Mouse (Mus musculus) heart, adult 9 months (tissue): ENCODE measurements around the gene Tmem121.
"Not testable (repeated sequence)": the region's sequence is repeated elsewhere in the genome, so short reads cannot be mapped to it uniquely, and the experiment has no call there.

Experiments used
- DNase-seq, 2 experiments: peaks; one replicate each; pipeline ENCODE4 v3.0.0; 2022; ENCODE audit warnings: low spot score in 2 of 2

The Tmem121 gene

DNA sequence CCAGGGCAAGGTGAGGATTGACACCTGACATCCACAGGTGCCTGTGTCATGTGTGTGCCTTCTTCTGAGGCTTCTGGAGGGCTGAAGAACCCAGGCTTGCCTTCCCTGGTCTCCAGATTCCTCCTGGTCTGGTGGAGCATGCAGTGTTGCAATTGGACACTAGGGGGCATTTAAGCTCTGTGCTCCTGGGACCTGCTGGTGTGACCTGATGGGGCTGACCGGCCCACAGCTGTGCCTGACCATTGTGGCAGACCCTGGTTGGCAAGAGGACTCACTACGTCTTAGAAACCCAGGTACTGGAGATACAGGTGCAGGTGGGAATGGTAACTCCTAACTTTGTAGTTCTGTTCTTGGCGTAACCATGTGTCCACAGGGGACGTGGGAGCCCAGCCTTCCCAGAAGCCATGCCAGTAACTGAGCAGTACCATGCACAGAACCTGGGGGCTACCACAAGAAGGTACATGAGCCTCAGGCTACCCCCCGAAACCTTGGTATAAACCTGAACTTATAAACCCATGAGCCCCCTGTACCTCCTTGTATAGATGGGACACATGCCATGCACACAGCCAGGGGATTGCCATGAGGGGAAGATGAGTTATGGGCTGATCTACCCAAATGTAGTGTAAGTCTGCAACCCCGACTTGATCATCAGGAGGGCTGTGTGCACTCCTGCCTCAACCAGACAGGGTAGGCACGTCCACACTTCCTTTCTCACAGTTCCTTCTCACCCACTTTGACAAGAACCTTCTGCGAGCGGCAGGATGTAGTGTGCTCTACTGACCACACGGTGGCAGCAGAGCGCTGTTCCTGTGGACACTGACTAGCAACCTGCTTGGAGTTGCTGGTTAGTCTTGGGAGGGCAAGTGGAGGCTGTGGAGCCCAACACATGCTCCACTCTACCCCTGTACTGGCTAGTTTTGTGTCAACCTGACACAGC is 31.8 kb downstream of the Tmem121 start:
- DNase-seq, result peak; percentile 24 to 35

DNA sequence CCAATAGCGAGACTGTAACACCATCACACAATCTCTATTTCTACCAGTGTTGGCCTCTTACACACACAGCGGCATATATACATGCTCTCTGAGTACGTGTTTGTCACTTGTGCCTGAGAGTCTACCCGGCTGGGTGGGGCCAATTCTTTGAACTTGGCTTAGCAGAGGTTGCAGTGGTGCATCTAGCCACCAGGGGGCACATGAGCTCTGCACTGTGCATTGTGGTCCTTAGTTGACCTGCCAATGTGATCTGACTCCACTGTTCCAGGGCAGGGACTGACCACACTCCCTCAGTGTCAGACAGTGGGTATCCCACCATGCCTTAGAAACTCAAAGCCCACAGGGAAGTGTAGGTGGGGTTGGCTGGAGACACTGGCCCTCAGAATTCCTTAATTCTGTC is 34.1 kb downstream of the Tmem121 start:
- no peak for DNase-seq

DNA sequence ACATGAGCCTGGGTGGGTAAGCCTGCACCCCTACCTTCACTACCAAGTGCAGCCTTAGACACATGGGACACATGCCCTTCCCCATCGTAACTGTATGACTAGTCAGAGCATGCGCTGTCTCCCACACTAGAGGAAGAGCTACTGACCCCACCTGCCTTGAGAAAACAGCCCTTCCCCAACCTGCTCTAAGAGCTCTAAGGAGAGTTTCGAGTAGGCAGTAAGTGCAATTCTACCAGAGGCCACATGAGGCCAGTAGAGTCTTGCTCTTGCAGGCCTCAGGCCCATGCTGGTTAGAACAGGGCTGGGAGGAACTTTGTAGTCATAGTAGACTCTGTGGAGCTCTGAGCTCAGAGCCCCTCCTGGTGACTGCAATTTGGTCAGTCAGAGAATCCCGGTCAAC is 34.7 kb downstream of the Tmem121 start:
- DNase-seq, result peak; percentile 29 to 43

DNA sequence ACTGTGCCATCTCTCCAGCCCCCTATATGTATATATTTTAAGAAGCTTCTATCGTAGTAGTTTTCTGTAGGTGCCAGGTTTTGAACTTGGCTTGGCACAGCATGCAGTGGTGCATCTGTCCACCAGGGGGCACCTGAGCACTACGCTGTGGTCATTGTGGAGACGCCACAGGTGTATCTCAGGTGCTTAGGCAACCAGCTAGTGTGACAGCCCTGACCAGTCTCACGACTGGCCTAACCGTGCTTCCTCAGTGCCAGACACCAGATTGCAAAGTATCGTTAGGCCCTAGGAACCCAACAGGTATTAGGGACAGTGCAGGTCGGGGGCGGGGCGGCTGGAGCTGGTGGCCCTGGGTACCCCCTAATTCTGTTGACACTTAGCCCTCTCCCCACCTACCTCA is 35.6 kb downstream of the Tmem121 start:
- no peak for DNase-seq

DNA sequence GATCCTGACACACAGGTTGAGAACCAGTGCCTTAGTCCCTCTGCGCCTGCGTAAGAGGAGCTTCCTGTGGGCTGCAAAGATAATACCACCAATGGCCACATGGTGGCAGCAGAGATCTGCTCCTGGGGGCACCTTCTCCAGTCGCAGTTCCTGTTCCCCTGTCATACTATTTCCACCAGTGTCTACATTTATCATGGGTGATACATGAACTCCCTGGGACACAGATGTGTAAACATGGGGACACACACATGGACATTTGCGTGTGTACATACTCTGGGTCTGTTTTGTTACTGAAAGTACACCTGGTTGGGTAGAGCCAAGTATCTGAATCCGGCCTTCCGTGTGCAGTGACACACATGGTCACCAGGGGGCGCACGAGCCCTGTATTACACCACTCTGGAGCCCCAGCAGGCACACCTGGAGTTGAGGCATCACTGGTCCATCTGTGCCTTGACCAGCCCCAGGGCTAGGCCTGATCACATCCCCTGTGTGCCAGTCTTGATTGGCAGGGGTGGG is 36.4 kb downstream of the Tmem121 start:
- peak; percentile 80 to 86 for DNase-seq

DNA sequence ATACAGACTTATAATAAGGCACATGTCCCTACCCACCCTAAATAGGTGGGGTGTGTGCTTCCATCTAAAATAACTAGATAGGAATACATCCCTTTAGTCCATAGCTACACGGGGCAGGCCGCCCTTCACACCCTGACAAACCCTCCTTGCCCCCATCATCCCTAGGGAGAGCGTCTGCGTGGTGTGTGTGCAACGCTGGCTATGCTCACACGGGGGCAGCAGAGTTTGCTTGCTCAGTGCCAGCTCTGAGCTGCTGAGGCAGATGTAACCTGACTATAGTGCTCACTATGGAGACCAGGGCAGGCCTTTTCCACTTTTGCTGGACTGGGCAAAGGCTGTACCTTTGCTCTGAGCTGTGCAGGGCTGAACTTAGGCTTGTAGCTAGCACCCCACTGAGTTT is 37.0 kb downstream of the Tmem121 start:
- DNase-seq, result peak in 1 of 2 experiments; percentile 16

DNA sequence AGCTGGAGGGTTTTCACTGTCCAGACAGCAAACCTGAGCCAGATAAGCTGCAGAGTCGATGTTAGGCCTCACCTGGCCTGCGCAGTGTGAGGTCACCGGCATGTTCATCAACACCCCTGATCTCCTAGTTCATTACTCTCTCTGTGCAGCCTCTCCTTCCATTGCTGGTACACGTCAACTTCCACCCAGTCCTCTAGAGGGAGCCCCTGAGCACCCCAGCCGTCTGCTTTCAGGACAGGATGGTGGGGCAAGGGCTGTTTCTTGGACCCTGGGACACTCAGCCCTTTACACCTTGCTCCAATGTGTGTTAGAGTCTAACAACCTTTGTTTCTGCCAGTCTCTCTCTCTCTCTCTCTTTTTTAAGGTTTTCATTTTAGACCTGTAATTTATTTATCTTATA is 38.5 kb downstream of the Tmem121 start:
- DNase-seq, result no peak

DNA sequence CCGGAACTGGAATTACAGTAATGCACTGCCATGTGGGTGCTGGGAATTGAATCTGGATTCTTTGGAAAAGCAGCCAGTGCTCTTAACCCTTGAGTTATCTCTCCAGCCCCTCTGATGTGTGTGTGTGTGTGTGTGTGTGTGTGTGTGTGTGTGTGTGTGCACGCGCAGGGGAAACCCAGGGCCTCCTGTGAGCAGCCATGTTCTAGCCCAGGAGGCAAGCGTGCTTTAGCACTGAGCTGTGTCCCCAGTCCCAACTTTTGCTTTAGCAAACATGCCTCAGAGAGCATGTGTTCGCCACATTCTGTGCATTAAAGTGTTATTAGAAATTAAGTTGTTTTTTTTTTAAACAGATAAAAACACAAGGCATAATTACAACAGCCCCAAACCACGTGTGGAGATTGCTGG is 39.0 kb downstream of the Tmem121 start:
- no peak for DNase-seq

DNA sequence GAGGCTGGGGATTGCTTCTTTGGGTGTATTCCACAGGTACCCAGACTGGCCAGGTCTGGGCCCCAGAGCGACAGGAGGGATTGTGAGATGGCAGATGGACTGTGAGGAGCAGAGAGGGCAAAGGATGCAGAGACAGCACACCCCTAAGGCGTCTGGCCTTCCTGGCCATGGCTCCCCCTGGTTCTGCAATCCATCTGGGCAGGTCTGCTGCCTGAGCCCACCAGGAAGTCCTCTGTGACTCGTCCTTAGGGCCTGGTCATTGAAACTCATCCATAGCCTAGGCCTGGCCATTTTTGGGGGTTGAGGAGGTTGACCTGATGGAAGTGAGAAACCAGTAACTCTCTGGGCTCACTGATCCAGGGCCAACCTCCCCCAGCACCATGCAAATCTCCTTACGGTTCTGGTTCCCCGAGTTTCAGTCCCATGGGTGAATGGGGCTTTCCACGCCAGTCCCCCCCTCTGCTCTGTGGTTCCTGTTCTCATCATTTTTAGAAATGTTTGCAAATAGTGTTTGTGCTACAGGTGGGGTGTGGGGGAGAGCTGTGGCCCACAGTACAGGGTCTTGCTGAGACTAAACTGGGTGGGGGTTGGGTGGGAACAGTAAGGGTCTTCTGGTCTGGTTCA is 42.4 kb downstream of the Tmem121 start:
- DNase-seq, result no peak

DNA sequence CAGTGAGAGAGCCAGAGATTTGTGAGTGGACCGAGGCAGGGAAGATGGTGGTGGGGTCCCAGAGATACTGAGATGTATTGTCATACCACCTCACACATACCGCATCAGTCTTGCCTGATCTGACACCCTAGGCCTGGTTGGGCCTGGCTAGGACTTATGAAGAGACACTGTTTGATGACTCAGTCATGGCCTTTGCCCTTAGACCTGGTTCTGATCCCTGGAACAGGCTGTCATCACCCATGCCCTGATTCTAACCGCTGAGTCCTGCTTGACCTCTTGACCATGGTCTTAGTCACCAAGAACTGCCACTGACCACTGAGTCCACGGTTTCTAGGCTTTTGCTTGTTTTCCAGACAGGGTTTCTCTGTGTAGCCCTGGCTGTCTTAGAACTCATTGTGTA is 45.0 kb downstream of the Tmem121 start:
- no peak for DNase-seq

DNA sequence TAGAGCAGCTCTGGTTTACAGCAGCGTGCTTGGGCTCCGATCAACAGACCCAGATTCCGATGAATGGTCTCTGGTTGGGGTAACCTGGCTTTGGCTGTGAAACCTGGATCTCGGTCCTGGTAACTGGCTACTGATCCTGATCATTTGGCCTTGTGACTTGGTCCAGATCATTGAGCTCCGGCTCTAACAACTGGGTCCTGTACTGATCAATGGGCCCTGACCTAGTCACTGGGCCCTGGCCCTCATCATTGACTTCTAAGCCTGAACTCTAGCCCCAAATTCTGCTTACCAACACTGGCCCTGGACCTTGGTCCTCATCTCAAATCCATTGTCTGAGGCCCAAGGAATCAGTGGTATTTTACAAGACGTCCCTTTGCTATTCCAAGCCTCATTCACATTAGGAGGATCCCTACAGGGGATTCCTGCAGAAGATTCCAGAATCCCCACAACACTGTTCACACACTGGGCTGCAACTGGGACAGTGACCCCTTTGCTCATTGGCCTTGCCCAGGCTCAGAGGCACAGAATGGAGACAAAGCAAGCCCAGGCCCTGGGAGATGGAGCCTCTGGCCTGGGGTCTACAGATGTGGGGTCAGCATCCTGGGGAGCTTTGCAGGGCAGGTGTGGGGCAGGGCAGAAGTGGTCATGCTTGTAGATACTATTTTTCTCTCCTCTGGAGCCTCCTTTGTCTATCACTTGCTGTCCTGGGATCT is 46.0 kb downstream of the Tmem121 start:
- DNase-seq, result not testable (repeated sequence)

DNA sequence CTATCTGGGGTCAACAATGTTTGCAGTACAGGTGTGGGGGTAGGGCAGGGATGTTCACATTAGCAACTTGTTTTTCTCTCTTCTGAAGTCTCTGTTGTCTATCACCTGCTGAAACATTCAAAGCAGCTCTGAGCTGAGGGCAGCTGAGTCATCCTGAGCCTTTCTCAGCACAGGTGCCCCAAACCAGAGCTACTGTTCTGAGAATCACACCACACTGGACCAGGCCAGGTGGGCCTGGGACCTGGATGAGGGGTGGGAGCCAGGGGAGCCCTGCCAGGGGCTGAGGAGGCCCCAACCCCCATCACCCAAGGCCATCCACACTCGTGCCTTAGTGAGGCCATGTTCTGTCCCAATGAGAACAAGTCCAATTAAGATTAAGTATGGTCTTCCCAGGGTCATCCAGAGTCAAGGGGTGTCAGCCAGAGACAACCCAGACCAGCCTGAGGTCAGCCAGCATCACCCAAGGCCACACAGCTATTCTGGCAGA is 46.6 kb downstream of the Tmem121 start:
- not testable (repeated sequence) for DNase-seq
